8 mouse cellular contexts compared by ENCODE assay signal in the genomic region with DNA sequence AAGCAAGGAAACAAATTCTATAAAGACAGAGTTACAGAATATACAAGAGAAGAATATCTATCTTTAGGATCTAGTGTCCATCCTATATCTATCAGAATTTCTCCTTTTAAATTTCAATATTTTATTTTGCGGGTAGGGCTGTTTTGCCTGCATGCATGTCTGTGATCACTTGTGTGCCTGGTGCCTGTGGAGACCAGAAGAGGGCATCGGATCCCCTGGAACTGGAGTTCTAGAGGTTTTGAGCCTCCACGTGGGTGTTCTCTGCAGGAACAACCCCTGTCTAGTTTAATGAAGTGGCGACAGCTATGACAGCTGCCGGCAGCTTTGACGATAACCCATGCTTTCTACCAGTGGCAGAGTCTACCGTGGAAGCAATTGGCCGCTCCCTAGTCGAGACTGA. TPM values are rescaled to one million over a fixed set of nuclear protein-coding genes. Genes with fewer than 3 reads are reported as not detected.
DNase-seq lines count a peak whose midpoint lies in the region; ATAC-seq lines count a peak whose summit lies in the region.

No protein-coding gene starts in this region.

- H3K36me3 ChIP-seq in heart, embryonic 12.5 days, result no peaks in the 10 kb centered on the region
- H3K36me3 ChIP-seq in kidney, embryonic 16.5 days (ENCODE audit: insufficient read depth, low read length), result no peaks in the 10 kb centered on the region
- no peaks in the 10 kb centered on the region for H3K36me3 ChIP-seq in liver, embryonic 15.5 days (replicated peaks)
- H3K36me3 ChIP-seq in forebrain, embryonic 16.5 days (ENCODE audit: control insufficient read depth, insufficient read depth), result no peaks in the 10 kb centered on the region

- H3K27ac ChIP-seq in heart, embryonic 12.5 days (ENCODE audit: poor library complexity, severe bottlenecking), result no peak overlapping the region
- H3K27ac ChIP-seq in kidney, embryonic 16.5 days (ENCODE audit: low read length), result no peak overlapping the region
- H3K27ac ChIP-seq in liver, embryonic 15.5 days (replicated peaks), result no peak overlapping the region
- H3K27ac ChIP-seq in forebrain, embryonic 16.5 days (ENCODE audit: low read length), result no peak overlapping the region

- peak; percentile 57 for ATAC-seq in heart, embryonic 12.5 days (ENCODE audit: insufficient number of reproducible peaks, low FRiP score)
- peak; percentile 75 for ATAC-seq in kidney, embryonic 16.5 days (ENCODE audit: low FRiP score, low TSS enrichment)
- no peak; the same call in 1 of the 2 replicates for ATAC-seq in liver, embryonic 15.5 days (ENCODE audit: insufficient read depth)
- no peak for ATAC-seq in forebrain, embryonic 16.5 days

- H3K9me3 ChIP-seq in heart, embryonic 12.5 days (replicated peaks), result peaks cover 6% of the 10 kb centered on the region
- H3K9me3 ChIP-seq in kidney, embryonic 16.5 days (ENCODE audit: low read length), result no peaks in the 10 kb centered on the region; the same call in 1 of the 2 replicates
- H3K9me3 ChIP-seq in liver, embryonic 15.5 days (replicated peaks), result no peaks in the 10 kb centered on the region
- H3K9me3 ChIP-seq in forebrain, embryonic 16.5 days (ENCODE audit: control insufficient read depth, low read length), result no peaks in the 10 kb centered on the region

- 4% methylated on average over 9 of the region's 9 CpGs for WGBS in heart, embryonic 12.5 days
- WGBS in kidney, embryonic 16.5 days, result 17% methylated on average over 9 of the region's 9 CpGs
- WGBS in liver, embryonic 15.5 days (ENCODE audit: insufficient replicate concordance), result 8% methylated on average over 9 of the region's 9 CpGs
- WGBS in forebrain, embryonic 16.5 days, result 33% methylated on average over 9 of the region's 9 CpGs

- H3K9ac ChIP-seq in heart, embryonic 12.5 days, result no peak overlapping the region
- no peak overlapping the region for H3K9ac ChIP-seq in kidney, embryonic 16.5 days (replicated peaks; ENCODE audit: low read length)
- H3K9ac ChIP-seq in liver, embryonic 15.5 days, result no peak overlapping the region
- H3K9ac ChIP-seq in forebrain, embryonic 16.5 days (replicated peaks; ENCODE audit: low read depth, low read length), result no peak overlapping the region

- H3K4me2 ChIP-seq in heart, embryonic 12.5 days, result peak overlapping the region; percentile 55
- peak overlapping the region; percentile 42 for H3K4me2 ChIP-seq in kidney, embryonic 16.5 days (replicated peaks; ENCODE audit: low read depth, low read length)
- peak overlapping the region; percentile 50 for H3K4me2 ChIP-seq in liver, embryonic 15.5 days
- H3K4me2 ChIP-seq in forebrain, embryonic 16.5 days (ENCODE audit: low read length), result no peak overlapping the region

- 0 out of 2 replicates have a peak overlapping the region, but pooled peaks have one; percentile 5 for H3K4me3 ChIP-seq in heart, embryonic 12.5 days
- no peak overlapping the region for H3K4me3 ChIP-seq in kidney, embryonic 16.5 days (ENCODE audit: low read length)
- no peak overlapping the region for H3K4me3 ChIP-seq in liver, embryonic 15.5 days (replicated peaks)
- no peak overlapping the region for H3K4me3 ChIP-seq in forebrain, embryonic 16.5 days (replicated peaks; ENCODE audit: low read length)

- H3K4me1 ChIP-seq in heart, embryonic 12.5 days (replicated peaks), result peaks cover 24% of the 10 kb centered on the region
- peaks cover 11% of the 10 kb centered on the region; the same call in 1 of the 2 replicates for H3K4me1 ChIP-seq in kidney, embryonic 16.5 days (ENCODE audit: insufficient read depth, low read length)
- peaks cover 6% of the 10 kb centered on the region; the same call in 1 of the 2 replicates for H3K4me1 ChIP-seq in liver, embryonic 15.5 days (replicated peaks)
- H3K4me1 ChIP-seq in forebrain, embryonic 16.5 days (replicated peaks; ENCODE audit: control insufficient read depth, insufficient read depth, low read length), result no peaks in the 10 kb centered on the region

- peak; percentile 23 to 26 for DNase-seq in urinary bladder, postnatal 36 days (ENCODE audit: low spot score in 2 of 2)
- no peak for DNase-seq in urinary bladder, postnatal 25 days (ENCODE audit: low spot score)
- peak; percentile 5 for DNase-seq in c-Kit-positive CD71-positive TER-119-positive erythroid progenitor cells, embryonic 14.5 days (ENCODE audit: low spot score)
- DNase-seq in retina, adult 2 months (ENCODE audit: low read depth, low spot score), result peak; percentile 13

- H3K27me3 ChIP-seq in heart, embryonic 12.5 days (replicated peaks), result 0 out of 2 replicates have a peak, but pooled peaks cover 21% of the 10 kb centered on the region
- no peaks in the 10 kb centered on the region for H3K27me3 ChIP-seq in kidney, embryonic 16.5 days (ENCODE audit: insufficient read depth, low read length)
- no peaks in the 10 kb centered on the region for H3K27me3 ChIP-seq in liver, embryonic 15.5 days
- no peaks in the 10 kb centered on the region for H3K27me3 ChIP-seq in forebrain, embryonic 16.5 days (replicated peaks; ENCODE audit: control insufficient read depth, insufficient read depth, low read length)

RNA-seq across cellular contexts. Expression of gene Pdzk1, which starts 16.0 kb away (rescaled TPM):
- 0.36 TPM in 1 of 2 replicates, not detected in the other for polyA plus RNA-seq in heart, embryonic 12.5 days (2016; fragmentation: Nextera tagmentation; extraction: Ambion mirVana)
- 224 and 245 TPM in 2 replicates for polyA plus RNA-seq in kidney, embryonic 16.5 days (2015; fragmentation: Nextera tagmentation; extraction: Ambion mirVana)
- polyA plus RNA-seq in liver, embryonic 15.5 days (2015; fragmentation: Nextera tagmentation; extraction: Ambion mirVana), result 21.6 and 27.2 TPM in 2 replicates
- polyA plus RNA-seq in forebrain, embryonic 16.5 days (2015; fragmentation: Nextera tagmentation; extraction: Ambion mirVana), result 0.11 and 0.20 TPM in 2 replicates

RNA-seq across cellular contexts. Expression of gene Cd160, which starts 16.0 kb away (rescaled TPM):
- polyA plus RNA-seq in heart, embryonic 12.5 days (2016; fragmentation: Nextera tagmentation; extraction: Ambion mirVana), result 0.08 TPM in 1 of 2 replicates, not detected in the other
- 0.12 TPM in 1 of 2 replicates, not detected in the other for polyA plus RNA-seq in kidney, embryonic 16.5 days (2015; fragmentation: Nextera tagmentation; extraction: Ambion mirVana)
- polyA plus RNA-seq in liver, embryonic 15.5 days (2015; fragmentation: Nextera tagmentation; extraction: Ambion mirVana), result 0.30 and 0.31 TPM in 2 replicates
- 0.08 and 0.22 TPM in 2 replicates for polyA plus RNA-seq in forebrain, embryonic 16.5 days (2015; fragmentation: Nextera tagmentation; extraction: Ambion mirVana)

Comparison
In these comparisons a context has a peak if more than half of its experiments do, and no peak if none do; other contexts are left out.
1. ATAC-seq: peak in heart, embryonic 12.5 days (single experiment) and kidney, embryonic 16.5 days (single experiment); none in liver, embryonic 15.5 days (single experiment) and forebrain, embryonic 16.5 days (single experiment).
2. RNA of gene Pdzk1, which starts 16.0 kb away (polyA plus RNA-seq): 224 to 245 TPM in kidney, embryonic 16.5 days and 21.6 to 27.2 TPM in liver, embryonic 15.5 days; 0.36 TPM in heart, embryonic 12.5 days and 0.11 to 0.20 TPM in forebrain, embryonic 16.5 days; every median in the first group is over 10 times any median in the second.